Mouse (Mus musculus): Measurements from ENCODE around the gene Rxylt1. TPM values are rescaled to one million over a fixed set of nuclear protein-coding genes. Genes with fewer than 3 reads are reported as not detected.
A peak's percentile ranks its signal among the peaks of the same experiment; 100 is the strongest.

Gene Rxylt1
- polyA plus RNA-seq (2011; ENCODE audit: insufficient read length, low read depth, missing spikeins), result 102 and 107 TPM in 2 replicates

GRCm38 (mm10) chr10:122096980-122097844 lies at the start of gene Rxylt1:
Gene Rxylt1 (minus strand): TSS chr10:122097371.
- Histone ChIP-seq H3K4me1 (ENCODE audit: control insufficient read depth, insufficient read depth, low read length) (peaks cover 4% of the 10 kb centered on the region; the same call in 1 of the 2 replicates), H3K27ac (ENCODE audit: insufficient read depth, low read length) (peak within 1 kb of the TSS; percentile 62), H3K4me3 (ENCODE audit: insufficient read depth, low read length) (peak within 1 kb of the TSS; percentile 83)
- TF ChIP-seq POLR2A (IDR thresholded peaks at IDR 0.05; ENCODE audit: low read depth, low read length) (peak; percentile 96), CTCF (IDR thresholded peaks at IDR 0.05; ENCODE audit: borderline replicate concordance, insufficient read depth, low read length) (no peak)

GRCm38 (mm10) chr10:122121290-122121970 lies 24.3 kb upstream of the Rxylt1 start:
- Histone ChIP-seq H3K27ac (ENCODE audit: insufficient read depth, low read length) (no peak overlapping the region), H3K4me3 (ENCODE audit: insufficient read depth, low read length) (no peak overlapping the region), H3K4me1 (ENCODE audit: control insufficient read depth, insufficient read depth, low read length) (no peaks in the 10 kb centered on the region)
- TF ChIP-seq POLR2A (IDR thresholded peaks at IDR 0.05; ENCODE audit: low read depth, low read length), result no peak
- TF ChIP-seq CTCF (IDR thresholded peaks at IDR 0.05; ENCODE audit: borderline replicate concordance, insufficient read depth, low read length), result no peak

- H3K4me3 ChIP-seq (ENCODE audit: insufficient read depth, low read length), result no peak overlapping the region
- H3K27ac ChIP-seq (ENCODE audit: insufficient read depth, low read length), result no peak overlapping the region
- H3K4me1 ChIP-seq (ENCODE audit: control insufficient read depth, insufficient read depth, low read length), result no peaks in the 10 kb centered on the region
- TF ChIP-seq POLR2A (IDR thresholded peaks at IDR 0.05; ENCODE audit: low read depth, low read length), result no peak
- TF ChIP-seq CTCF (IDR thresholded peaks at IDR 0.05; ENCODE audit: borderline replicate concordance, insufficient read depth, low read length), result no peak
These were observed 23.5 kb upstream of the Rxylt1 start for GRCm38 (mm10) chr10:122120500-122121289.

- Histone ChIP-seq H3K27ac (ENCODE audit: insufficient read depth, low read length) (no peak overlapping the region), H3K4me3 (ENCODE audit: insufficient read depth, low read length) (no peak overlapping the region), H3K4me1 (ENCODE audit: control insufficient read depth, insufficient read depth, low read length) (no peaks in the 10 kb centered on the region)
- no peak for TF ChIP-seq CTCF (IDR thresholded peaks at IDR 0.05; ENCODE audit: borderline replicate concordance, insufficient read depth, low read length)
- no peak for TF ChIP-seq POLR2A (IDR thresholded peaks at IDR 0.05; ENCODE audit: low read depth, low read length)
These were observed 22.3 kb upstream of the Rxylt1 start for GRCm38 (mm10) chr10:122119451-122119850.

- TF ChIP-seq CTCF (IDR thresholded peaks at IDR 0.05; ENCODE audit: borderline replicate concordance, insufficient read depth, low read length), result no peak
- no peak for TF ChIP-seq POLR2A (IDR thresholded peaks at IDR 0.05; ENCODE audit: low read depth, low read length)
- H3K27ac ChIP-seq (ENCODE audit: insufficient read depth, low read length), result no peak overlapping the region
- H3K4me3 ChIP-seq (ENCODE audit: insufficient read depth, low read length), result no peak overlapping the region
- H3K4me1 ChIP-seq (ENCODE audit: control insufficient read depth, insufficient read depth, low read length), result no peaks in the 10 kb centered on the region
These were observed 19.5 kb upstream of the Rxylt1 start for GRCm38 (mm10) chr10:122116636-122117035.

- no peaks in the 10 kb centered on the region for H3K4me1 ChIP-seq (ENCODE audit: control insufficient read depth, insufficient read depth, low read length)
- no peak overlapping the region for H3K4me3 ChIP-seq (ENCODE audit: insufficient read depth, low read length)
- no peak overlapping the region for H3K27ac ChIP-seq (ENCODE audit: insufficient read depth, low read length)
- TF ChIP-seq CTCF (IDR thresholded peaks at IDR 0.05; ENCODE audit: borderline replicate concordance, insufficient read depth, low read length) (no peak), POLR2A (IDR thresholded peaks at IDR 0.05; ENCODE audit: low read depth, low read length) (no peak)
These were observed 9.5 kb upstream of the Rxylt1 start for GRCm38 (mm10) chr10:122106633-122107028.

- no peak for TF ChIP-seq POLR2A (IDR thresholded peaks at IDR 0.05; ENCODE audit: low read depth, low read length)
- no peak for TF ChIP-seq CTCF (IDR thresholded peaks at IDR 0.05; ENCODE audit: borderline replicate concordance, insufficient read depth, low read length)
- Histone ChIP-seq H3K4me3 (ENCODE audit: insufficient read depth, low read length) (no peak overlapping the region), H3K27ac (ENCODE audit: insufficient read depth, low read length) (no peak overlapping the region), H3K4me1 (ENCODE audit: control insufficient read depth, insufficient read depth, low read length) (no peaks in the 10 kb centered on the region)
These were observed 8.9 kb upstream of the Rxylt1 start for GRCm38 (mm10) chr10:122105889-122106632.

GRCm38 (mm10) chr10:122105407-122105806 lies 8.2 kb upstream of the Rxylt1 start:
- TF ChIP-seq POLR2A (IDR thresholded peaks at IDR 0.05; ENCODE audit: low read depth, low read length), result no peak
- TF ChIP-seq CTCF (IDR thresholded peaks at IDR 0.05; ENCODE audit: borderline replicate concordance, insufficient read depth, low read length), result peak; percentile 46; the same call in 1 of the 2 replicates
- Histone ChIP-seq H3K27ac (ENCODE audit: insufficient read depth, low read length) (no peak overlapping the region), H3K4me1 (ENCODE audit: control insufficient read depth, insufficient read depth, low read length) (no peaks in the 10 kb centered on the region), H3K4me3 (ENCODE audit: insufficient read depth, low read length) (no peak overlapping the region)

- no peaks in the 10 kb centered on the region for H3K4me1 ChIP-seq (ENCODE audit: control insufficient read depth, insufficient read depth, low read length)
- TF ChIP-seq CTCF (IDR thresholded peaks at IDR 0.05; ENCODE audit: borderline replicate concordance, insufficient read depth, low read length), result no peak
- no peak for TF ChIP-seq POLR2A (IDR thresholded peaks at IDR 0.05; ENCODE audit: low read depth, low read length)
These were observed 5.5 kb upstream of the Rxylt1 start for GRCm38 (mm10) chr10:122102675-122103074.

More at GRCm38 (mm10) chr10:122102675-122103074, 5.5 kb upstream of the Rxylt1 start:
- H3K27ac ChIP-seq (ENCODE audit: insufficient read depth, low read length), result no peak overlapping the region
- no peak overlapping the region for H3K4me3 ChIP-seq (ENCODE audit: insufficient read depth, low read length)

All from embryonic fibroblast, embryonic 13.5 days (primary cell).